Mouse (Mus musculus) gastrocnemius, adult 2 months (tissue): ENCODE data around the gene D330045A20Rik. TPM values are rescaled to one million over a fixed set of nuclear protein-coding genes. Genes with fewer than 3 reads are reported as not detected.
"Not testable (repeated sequence)": the region's sequence is repeated elsewhere in the genome, so short reads cannot be mapped to it uniquely, and the experiment has no call there.

Experiments
- DNase-seq: peaks from one replicate; pipeline ENCODE4 v3.0.0; 2022
- H3K27ac ChIP-seq: fragments of 200-600 bp; 2 replicates; pipeline ENCODE4 v1.8.1; 2022; ENCODE audit warnings: mild to moderate bottlenecking
- H3K4me3 ChIP-seq: fragments of 200-600 bp; 2 replicates; pipeline ENCODE4 v1.8.1; 2022; ENCODE audit warnings: mild to moderate bottlenecking, moderate library complexity
- CTCF ChIP-seq: fragments of 200-600 bp; IDR thresholded peaks from 2 replicates; pipeline ENCODE4 v1.8.1; 2022; ENCODE audit warnings: antibody characterized with exemption, mild to moderate bottlenecking, moderate library complexity
- intact Hi-C: fragments of 180-260 bp; cut with DNase I; formaldehyde crosslinking; loops from one replicate; pipeline ENCODE4 v1.15.1; 2025
- total RNA-seq, 2 experiments: library from RNA; stranded (reverse); gene quantifications; 2 replicates each; pipeline ENCODE4 v1.2.3; 2021

The D330045A20Rik gene
- total RNA-seq, 2 experiments from 2014 or later, result 0.25 TPM; not detected in 1

DNA sequence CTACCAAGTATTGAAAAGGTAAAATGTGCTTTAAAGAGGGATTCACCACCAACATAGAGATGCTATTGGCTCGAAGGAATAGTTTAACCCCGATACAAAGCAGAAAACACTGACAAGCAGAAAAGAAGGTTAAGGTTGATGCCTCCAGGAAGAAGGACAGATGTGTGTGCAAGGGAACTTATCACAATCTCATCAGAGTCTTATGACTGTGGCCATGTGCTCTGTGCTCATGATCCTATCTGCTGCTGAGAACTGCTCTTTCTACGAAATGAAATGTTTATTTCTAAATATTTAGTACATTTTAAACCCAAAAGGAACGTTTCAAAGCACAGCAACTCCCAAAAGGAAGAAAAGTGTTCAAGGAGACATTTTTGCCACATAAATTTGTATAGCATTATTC, 52.1 kb downstream of the D330045A20Rik start:
- Histone ChIP-seq H3K4me3 (no peak overlapping the region), H3K27ac (no peak overlapping the region)
- no peak for TF ChIP-seq CTCF
- intact Hi-C loops, result no loop called here
- no peak for DNase-seq

DNA sequence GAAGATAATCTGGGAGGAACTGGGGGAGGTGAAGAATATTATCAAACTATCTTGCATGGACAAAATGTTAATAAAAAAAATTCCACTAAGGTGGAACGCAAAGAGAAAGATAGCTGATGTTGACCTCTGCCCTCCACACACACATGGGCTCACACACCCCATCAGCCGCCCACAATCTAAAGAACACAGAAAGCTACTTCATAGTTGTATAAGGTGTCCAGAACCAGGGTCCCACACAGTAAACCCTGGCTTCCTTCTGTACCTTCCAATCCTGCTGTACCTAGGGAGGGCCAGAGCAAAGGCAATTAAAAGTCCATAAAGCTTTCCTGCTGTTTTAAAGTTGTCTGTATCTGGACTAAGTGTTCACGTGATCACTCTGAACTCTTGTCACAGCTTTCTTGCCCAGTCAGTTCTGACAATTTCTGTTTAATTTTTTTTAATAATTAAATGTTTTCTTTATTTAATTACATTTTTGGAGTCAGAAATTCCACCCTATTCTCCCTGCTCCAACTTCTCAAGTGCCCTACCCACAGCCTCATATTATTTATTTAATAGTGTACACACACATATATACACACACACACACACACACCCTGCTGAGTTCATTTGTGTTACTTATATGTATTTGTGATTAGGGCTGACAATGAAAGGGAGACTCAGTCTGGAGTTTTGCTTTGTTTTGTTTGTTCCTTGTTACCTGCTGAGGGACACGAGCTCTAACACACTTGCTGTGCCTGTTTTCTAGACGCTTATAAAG, 57.7 kb downstream of the D330045A20Rik start:
- intact Hi-C loops, result no loop called here
- DNase-seq, result no peak
- Histone ChIP-seq H3K4me3 (no peak overlapping the region), H3K27ac (no peak overlapping the region)
- no peak for TF ChIP-seq CTCF

DNA sequence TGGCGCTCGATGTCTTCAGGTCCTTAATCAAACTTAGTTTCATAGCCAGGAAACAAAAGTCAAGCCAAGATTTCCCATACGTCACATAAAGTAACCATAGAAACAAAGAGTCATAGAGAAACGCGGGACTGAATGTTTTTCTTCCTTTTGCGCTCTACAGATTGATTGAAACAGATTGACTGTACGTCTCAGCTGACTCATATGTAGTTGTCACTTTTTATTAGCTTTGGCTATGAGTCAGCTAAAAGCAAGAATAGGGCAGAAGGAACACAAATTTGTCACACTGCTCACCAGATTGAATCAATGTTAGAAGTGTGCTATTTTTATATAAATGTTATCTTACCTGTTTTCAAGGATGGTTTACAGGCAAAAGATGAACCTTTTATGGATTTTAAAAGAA, 63.6 kb downstream of the D330045A20Rik start:
- no peak overlapping the region for H3K4me3 ChIP-seq
- no peak for TF ChIP-seq CTCF
- intact Hi-C loops, result no loop called here
- no peak overlapping the region for H3K27ac ChIP-seq
- DNase-seq, result no peak

DNA sequence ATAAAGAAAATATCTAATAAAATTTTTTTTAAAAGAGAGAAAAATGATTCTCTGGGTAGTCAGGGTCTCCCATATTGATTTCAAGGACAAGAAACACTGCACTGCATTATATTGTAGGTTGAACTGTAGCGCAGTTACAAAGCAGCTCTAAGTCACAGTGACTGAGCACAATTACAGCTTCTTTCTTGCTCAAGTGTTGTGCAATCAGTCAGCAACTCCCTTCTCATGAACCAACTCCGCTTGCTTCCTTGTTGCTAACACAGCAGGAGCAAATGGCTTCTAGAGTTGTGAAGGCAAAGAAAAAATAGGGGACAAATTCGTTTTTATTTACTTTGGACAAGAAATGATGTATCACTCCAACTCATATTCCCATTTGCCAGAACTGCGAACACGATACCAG, 70.3 kb downstream of the D330045A20Rik start:
- intact Hi-C loops, result no loop called here
- no peak for TF ChIP-seq CTCF
- Histone ChIP-seq H3K4me3 (no peak overlapping the region), H3K27ac (no peak overlapping the region)
- no peak for DNase-seq

DNA sequence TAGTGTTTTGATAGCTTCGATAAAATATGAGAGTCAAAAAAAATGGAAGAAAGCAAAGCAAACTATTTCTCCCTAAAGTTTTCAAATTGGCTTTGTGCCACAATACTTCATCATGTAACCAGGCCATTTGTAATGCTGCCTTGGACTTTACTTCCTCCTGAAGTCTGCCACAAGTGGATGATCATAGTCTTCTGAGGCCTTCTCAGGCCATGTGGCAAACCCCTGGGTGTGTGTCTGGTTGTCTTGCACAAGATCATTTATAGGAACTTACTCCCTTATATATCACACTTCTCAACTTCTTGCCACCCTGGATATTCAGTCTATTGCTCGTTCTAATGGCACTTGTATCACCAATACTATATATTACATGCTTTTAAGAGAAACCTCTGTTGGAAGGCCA, 71.9 kb downstream of the D330045A20Rik start:
- no peak overlapping the region for H3K4me3 ChIP-seq
- intact Hi-C loops, result no loop called here
- DNase-seq, result no peak
- no peak overlapping the region for H3K27ac ChIP-seq
- no peak for TF ChIP-seq CTCF

DNA sequence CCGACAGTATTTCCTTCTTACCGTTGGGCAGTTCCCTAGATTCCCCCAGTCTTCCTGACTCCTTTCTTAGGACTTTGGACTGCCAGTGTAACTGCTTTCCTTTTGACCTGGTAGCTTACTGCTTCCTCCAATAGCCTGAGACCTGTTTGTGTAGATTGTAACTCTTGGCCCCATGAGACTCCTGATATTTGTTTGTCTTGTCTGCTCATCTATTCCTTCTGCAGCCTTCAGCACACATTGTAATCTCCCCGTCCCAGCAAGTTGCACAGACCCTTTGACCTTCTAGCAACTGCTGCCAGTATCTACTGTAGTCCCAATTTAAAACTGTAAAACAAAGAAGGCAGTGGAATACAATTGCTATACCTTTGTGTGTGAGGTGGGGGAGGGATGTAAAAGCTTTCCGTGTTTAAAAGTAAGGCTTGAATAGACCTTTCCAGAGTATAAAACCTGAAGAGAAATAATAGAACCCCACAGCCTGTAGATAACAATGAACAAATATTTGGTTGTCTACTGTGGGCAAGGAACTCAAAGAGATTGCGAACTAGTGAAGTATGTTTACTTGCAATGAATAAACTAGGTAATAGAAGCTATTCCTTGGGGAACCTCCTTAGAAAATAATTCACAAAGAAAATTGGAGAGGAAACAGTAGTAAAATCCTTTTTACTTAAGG, 82.2 kb downstream of the D330045A20Rik start:
- DNase-seq, result no peak
- intact Hi-C loops, result no loop called here
- Histone ChIP-seq H3K27ac (no peak overlapping the region), H3K4me3 (no peak overlapping the region)
- no peak for TF ChIP-seq CTCF

DNA sequence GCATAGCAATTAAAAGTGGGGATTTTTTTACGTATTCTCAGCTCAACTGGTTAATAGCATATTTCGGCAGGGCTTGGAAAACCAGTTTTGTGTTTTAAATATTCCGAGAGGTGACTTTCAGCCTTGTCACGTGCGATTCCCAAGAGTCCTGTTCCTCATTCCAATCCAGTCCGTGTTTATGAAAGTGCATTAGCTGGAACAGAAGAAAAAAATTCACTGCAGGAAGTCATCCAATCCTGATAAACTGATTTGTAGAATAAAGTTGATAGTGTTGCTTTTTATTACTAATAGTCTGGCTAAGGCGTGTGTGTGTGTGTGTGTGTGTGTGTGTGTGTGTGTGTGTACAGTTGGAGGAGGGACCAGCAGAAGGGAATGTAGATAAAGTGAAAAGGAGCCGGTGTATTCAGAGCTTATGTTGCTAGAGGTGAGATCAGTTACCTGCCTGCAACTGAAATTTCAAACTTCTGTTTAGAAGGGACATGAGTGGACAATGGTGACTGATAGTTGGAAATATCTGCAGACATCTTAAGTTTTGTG, 82.8 kb downstream of the D330045A20Rik start, which contains the start of gene Rnf128:
Gene Rnf128, plus strand, starts transcription at position 392 of the 537 bp plus-strand sequence.
- DNase-seq, result no peak
- Histone ChIP-seq H3K27ac (no peak within 1 kb of the TSS), H3K4me3 (no peak within 1 kb of the TSS)
- intact Hi-C loops, result no loop called here
- no peak for TF ChIP-seq CTCF

DNA sequence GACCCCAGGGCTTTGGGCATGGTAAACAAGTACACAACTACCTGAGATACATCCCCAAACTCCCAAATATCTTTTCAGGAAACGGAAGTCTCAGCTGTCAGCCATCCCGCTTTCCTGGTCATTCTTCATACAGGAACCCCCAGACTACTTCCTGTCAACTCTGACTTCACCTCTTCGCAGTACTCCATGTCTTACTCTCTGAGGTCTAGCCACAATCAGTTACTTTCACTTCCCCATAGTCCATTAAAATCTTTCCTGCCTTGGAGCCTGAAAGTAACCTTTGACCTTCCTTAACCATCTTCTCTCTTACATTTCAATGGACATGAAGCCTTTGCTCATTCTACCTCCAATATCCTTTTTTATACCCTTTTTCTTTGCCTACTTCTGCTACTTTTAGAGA, 89.9 kb downstream of the D330045A20Rik start:
- intact Hi-C loops, result no loop called here
- DNase-seq, result no peak
- no peak overlapping the region for H3K27ac ChIP-seq
- TF ChIP-seq CTCF, result no peak
- H3K4me3 ChIP-seq, result no peak overlapping the region

DNA sequence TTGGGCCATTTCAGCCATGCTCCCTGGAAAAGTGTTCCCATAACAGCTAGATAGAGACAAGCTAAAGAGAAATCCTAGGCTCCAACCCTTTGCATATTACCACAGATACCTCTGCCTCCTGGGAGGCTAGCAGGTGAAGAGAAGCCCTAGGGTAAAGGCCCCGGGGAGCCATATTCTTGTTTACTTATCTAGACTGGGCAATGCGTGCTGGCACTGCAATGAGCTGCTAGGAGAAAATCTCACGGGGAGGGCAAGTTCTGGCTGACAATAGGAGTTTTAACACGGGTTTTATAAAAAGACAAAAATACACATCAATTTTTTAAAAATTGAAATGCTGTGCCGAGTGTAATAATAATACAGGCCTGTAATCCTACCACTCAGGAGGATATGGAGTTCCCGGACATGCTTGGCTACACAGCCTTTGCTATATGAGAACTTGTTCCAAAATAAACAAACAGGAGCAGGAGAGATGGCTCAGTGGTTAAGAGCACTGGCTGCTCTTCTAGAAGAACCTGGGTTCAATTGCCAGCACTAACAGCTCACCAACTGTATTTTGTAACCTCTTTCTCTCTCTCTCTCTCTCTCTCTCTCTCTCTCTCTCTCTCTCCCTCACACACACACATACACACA, 98.6 kb downstream of the D330045A20Rik start:
- intact Hi-C loops, result no loop called here
- H3K4me3 ChIP-seq, result no peak overlapping the region
- no peak for DNase-seq
- H3K27ac ChIP-seq, result peak overlapping the region; percentile 28
- TF ChIP-seq CTCF, result no peak

DNA sequence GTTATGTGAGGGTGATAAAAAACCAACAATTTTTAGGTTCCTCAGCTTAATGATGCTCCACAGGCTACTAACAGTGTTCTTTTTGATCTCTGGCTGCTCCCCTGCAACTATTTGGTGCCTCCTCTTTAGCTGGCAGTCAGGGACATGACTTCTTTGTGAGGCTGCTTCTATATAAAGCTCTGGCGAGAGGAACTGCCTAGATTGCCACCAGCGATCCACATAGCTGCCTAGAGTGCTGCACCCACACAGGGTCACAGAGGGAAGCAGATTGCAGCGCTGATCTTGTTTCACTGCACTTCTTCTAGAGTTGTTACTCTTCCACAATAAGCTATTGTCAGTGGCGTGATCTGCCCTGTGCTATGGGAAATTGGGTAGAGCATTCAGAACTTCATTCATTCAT, 103.4 kb downstream of the D330045A20Rik start:
- no peak overlapping the region for H3K4me3 ChIP-seq
- peak; percentile 22 for DNase-seq
- intact Hi-C loops, result loop anchor here (10.0 kb wide), 1 partner anchor 169 kb away; no protein-coding TSS in a partner anchor
- H3K27ac ChIP-seq, result no peak overlapping the region
- TF ChIP-seq CTCF, result no peak

DNA sequence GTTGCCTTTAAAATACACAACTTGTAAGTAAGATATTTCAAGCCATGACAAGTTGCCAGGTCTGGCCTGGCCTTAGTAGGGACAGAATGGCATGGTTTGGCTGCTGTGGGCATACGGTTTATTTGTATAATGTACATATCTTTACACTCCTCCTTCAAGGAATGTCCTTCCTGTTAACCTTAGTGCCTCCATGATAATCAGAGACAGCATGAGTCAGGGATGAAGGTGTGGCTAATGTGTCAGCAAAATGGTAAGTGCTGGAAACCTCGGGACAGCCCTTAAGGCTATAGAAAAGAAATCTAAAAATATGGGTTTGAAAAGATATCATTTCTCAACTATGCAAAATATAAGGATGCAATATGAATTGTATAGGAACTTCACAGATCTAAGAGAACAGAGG, 106.5 kb downstream of the D330045A20Rik start:
- not testable (repeated sequence) for H3K4me3 ChIP-seq, H3K27ac ChIP-seq, DNase-seq
- intact Hi-C loops, result loop anchor here (10.0 kb wide), 1 partner anchor 172 kb away; no protein-coding TSS in a partner anchor

DNA sequence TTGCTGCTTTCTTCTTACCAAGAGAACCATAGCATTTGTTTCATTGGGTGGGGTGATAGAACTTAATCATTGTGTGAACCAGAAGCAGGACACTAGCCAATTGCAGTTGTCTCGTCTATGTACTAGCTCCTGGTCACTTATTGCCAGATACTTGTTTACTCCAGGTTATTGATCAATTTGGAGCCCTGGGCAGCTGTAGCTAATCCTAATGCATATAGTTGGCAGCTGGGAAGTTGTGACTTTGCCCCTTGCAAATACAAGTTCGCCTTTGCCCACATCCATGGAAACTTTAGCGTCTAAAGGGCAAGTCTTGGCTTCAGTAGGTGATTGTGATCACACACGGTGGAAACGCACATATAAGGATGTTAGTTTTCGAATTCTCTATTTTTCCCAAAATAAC, 116.2 kb downstream of the D330045A20Rik start:
- intact Hi-C loops, result no loop called here
- Histone ChIP-seq H3K4me3 (no peak overlapping the region), H3K27ac (no peak overlapping the region)
- no peak for TF ChIP-seq CTCF
- DNase-seq, result no peak

Other genes starting within 250 kb of the D330045A20Rik start
- not detected for gene Trap1a, start 146.7 kb upstream of the D330045A20Rik start, total RNA-seq
- 10 to 100 TPM; 14.7 to 26.6 TPM for gene Rnf128, start 82.9 kb downstream of the D330045A20Rik start, total RNA-seq
- gene Tbc1d8b, start 204.6 kb downstream of the D330045A20Rik start, total RNA-seq, result 1 to 10 TPM; 4.4 to 4.6 TPM
- not detected for gene Gm15013, start 234.1 kb downstream of the D330045A20Rik start, total RNA-seq